Mouse (Mus musculus) bone marrow, adult 2 months (tissue): ENCODE data around the gene Trim28.

ENCODE experiments used
- CTCF ChIP-seq: fragments of 200-500 bp; IDR thresholded peaks from 2 replicates; pipeline ENCODE4 v1.5.1; 2011; ENCODE audit warnings: low read length, control low read depth; ENCODE audit not compliant: control insufficient read depth, insufficient read depth
- POLR2A ChIP-seq: fragments of 200-500 bp; IDR thresholded peaks from 2 replicates; pipeline ENCODE4 v1.6.1; 2011; ENCODE audit warnings: low read depth, mild to moderate bottlenecking, control low read depth, low read length, borderline replicate concordance; ENCODE audit not compliant: control insufficient read depth

DNA sequence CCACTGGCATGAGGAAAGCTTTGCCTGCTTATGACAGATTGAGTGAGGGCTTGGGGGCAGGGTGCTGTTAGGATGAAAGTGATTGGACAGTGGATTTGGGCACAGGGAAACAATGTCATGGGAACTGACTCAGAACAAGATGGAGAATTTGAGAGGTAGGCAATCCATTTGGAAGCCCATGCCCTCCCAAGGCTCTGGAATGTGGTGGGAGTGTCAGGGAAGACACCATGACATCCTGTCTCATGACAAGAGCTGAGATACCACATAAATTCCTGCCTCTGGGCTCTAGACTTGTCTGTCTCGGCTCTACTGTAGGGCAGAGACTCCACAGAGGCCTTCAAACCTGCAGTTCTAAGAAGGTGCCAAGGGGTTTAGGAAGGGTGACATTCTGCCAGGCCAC, 42.3 kb downstream of the Trim28 start:
- no peak for TF ChIP-seq CTCF
- no peak for TF ChIP-seq POLR2A
